Mouse (Mus musculus) yolk sac, embryonic 10.5 days (tissue): ENCODE measurements around the gene Dcp1b.

ENCODE experiments used
- DNase-seq: peaks from one replicate; pipeline ENCODE4 v3.0.0-alpha.2; 2017; ENCODE audit warnings: low spot score

Gene Dcp1b

DNA sequence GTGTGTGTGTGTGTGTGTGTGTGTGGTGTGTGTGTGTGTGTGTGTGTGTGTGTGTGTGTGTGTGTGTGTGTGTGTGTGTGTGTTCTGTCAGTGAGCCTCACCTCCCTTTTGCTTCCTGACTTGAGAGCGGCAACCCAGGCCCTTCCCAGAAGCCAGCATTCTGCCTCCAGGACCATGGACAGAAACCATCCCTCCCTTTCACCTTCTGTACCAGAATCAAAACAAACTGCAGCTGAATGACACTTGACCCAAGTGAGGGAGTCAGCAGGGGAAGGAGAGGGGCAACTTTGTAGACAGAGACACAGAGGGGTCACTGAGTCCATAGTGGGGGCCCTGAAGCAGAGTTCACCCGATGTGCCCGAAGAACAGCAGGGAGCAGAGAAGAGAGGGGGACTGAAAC lies 58.0 kb downstream of the Dcp1b start:
- DNase-seq = no peak

DNA sequence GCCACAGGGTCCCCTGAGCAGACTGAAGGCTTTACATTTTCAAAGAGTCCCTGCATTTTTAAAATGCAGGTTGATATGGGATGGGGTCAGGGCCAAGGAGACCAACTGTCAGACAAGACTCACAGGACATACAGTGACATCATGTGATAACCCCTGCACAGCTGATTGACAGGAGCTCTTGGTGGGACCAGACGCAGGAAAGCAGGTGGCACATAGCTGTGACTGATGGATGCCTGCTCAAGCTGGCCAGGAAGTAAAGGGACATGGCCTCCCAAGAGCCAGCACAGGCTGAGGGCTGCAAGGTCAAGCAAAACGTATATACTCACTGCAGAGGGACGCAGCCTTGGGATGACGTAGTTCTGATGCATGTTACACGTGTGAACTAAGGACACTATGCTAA lies 60.4 kb downstream of the Dcp1b start:
- DNase-seq = no peak

DNA sequence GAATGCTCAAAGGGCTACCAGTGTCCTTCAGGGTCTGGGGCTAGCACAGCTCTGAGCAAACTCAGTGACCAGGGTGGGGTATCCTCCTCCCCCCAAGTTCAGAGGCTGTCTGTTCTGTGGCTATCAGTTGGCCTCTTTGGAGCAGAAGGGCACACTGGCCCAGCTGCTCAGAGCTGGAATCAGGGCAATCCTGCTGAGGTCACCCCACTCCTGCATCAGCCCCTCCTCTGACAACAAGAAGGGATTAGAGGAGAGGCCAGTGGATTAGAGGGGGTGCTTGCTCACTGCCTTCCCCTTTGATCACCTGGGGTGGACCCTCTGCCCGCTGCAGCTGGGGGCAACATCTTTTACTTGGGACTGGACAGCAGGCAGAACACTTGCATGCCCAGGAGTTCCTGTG lies 61.2 kb downstream of the Dcp1b start, which contains the start of gene Cacna2d4:
Gene Cacna2d4 (plus strand): TSS at position 286 of the 400 bp plus-strand sequence.
- DNase-seq = no peak

DNA sequence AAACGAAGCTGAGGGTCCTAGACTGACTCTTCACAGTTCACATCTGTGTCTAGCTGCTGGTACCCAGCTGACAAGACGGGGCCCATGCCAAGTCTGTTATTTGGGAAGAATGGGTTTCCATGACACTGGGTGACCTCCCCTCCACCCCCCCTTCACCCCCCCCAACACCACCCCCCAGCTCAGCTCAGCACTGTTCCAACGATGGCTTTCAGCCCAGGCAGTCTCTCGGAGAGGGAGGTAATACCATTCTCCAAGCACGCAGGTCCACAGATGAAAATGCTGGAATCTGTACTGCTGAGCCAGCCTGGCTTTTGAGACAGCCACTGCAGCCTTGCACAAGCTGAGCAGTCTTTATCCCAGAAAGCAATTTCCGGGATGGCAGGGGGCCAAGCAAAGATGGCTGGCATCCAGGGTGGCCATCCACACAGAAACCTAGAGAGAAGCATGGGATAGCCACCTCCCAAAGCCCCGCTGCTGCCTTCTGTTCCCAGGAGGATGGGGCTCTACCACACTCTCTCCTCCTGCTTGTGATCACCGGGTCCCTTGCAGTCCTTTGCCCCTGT lies 62.5 kb downstream of the Dcp1b start:
- DNase-seq = no peak

DNA sequence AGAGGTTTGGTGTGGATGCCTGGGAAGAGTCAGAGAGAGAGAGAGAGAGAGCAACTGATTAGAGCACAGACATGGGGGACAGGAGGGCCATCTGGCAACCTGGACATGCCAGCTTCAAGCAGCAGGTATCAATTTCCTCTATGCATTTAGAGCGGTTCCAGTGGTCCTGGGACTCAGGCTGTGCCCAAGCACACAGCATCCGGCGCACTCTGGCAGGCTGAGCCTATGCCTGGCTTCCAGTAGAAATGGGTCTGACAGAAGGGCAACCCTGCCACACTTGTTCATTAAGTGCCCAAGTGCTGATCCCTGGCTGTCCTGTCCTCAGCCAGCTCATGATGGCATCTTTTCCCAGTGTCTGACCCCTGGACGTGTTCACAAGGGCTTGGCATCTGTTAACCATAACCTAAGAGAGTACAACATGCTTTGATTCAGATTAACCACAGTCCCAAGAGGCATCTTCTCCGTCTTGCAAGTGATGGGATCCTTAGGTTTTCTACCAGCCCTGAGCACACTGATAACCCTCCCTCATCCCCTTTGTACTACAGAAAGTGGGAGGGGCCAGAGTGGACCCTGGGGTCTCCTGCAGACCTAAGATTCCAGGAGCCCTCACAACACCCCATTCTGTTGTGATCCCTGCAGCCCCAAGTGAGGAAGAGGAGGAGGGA lies 64.4 kb downstream of the Dcp1b start:
- no peak for DNase-seq

DNA sequence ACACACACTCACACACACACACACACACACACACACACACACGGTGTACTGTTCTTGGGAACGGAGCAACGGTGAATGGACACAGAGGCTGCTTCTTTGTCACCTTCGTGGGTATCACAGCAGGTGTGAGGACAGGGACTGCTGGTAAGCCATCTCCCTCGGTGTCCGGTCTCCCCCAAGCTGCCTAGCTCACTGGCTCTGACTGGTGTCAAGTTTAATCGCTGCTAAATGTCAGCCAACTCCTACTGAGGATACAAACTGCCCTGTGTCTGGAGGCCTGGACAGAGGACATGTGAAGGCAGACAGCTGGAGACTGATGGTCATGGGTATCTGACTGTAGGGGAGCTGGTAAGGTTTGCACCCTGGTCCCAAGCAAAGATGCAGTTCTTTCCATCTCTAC lies 65.2 kb downstream of the Dcp1b start:
- no peak for DNase-seq

DNA sequence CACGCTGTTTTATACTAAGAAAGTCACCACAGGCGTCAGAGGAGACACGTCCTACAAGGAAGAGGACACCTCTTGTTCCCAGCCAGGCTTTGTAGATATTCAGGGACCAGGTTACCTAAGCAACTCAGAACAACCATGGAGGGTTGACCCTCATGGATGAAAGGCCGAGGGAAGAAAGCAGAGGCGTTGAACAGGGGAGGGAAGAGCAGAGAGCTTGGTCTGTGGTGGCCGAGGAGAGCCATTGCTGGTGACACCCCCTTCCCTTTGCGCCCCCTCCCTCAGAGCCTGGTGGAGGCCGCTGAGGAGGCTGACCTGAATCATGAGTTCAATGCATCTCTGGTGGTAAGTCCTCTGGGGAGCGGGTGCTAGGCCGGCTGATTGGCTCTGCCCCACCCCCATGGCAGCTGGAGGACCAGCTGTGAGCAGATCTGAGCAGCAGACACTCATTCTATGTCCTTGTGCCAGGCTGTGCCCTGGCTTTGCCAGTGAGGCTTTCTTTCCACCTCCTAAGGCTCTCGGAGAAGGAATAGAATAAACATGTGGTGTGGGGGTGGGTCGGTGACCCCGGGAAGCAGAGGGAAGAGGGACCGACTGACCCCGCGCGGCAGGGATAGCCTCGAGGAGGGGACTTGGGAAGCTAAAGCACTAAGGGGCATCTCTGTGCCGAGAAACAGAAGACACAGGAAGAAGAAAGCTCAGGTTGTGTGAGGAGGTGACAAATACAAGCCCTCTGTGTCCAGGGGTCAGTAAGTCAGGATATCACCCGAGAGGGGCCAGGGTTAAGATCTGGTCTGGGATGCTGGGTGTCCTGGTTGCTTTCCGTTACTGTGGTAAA lies 66.0 kb downstream of the Dcp1b start:
- DNase-seq = no peak

DNA sequence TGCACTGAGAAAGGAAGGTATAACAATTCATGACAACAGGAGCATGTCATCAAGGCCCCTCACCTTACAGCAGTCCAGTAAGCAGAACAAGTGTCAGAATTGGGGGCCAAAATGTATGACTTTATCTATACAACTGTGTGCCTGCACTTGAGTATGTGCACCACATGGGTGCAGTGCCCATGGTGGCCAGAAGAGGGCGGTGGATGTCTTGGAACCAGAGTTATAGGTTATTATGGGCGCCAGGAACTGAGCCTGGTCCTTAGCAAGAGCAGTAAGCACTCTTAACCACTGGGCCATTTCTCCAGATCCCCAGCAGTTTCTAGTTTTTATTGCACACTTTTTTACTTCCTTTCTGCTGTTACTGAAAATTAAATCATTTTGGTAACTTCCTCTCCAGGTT lies 71.0 kb downstream of the Dcp1b start:
- no peak for DNase-seq

DNA sequence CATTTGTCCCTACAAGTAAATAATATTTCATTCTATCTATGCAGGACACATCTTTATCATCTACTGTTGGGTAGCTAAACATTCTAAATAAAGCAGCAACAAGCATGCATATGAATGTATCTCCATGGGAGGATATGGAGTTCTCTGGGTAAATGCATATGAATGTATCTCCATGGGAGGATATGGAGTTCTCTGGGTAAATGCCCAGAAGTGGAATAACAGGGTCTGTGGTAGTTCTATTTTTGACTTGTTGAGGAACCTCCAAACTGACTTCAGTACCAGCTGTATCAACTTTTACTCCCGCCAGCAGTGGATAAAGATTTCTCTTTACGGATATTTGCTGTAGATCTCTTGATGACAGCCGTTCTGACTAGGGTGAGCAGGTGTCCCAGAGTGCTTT lies 73.5 kb downstream of the Dcp1b start:
- no peak for DNase-seq

DNA sequence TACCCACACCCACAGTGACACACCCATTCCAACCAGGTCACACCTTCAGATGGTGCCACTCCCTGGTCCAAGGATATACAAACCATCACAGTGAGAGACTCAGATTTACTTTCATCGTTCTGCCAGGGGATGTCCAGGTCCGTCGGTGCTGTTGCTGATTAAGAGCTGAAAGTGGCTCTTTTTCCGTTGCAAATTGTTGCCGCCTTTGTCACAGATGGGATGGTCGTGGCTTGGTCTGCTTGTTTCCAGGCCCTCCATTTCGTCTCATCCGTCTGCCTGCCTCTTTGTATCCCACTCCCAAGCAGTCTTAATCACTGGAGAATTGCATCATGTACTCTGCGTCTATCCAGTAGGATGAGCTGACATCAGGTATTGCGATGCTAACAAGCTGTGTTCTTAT lies 74.7 kb downstream of the Dcp1b start:
- DNase-seq = no peak

DNA sequence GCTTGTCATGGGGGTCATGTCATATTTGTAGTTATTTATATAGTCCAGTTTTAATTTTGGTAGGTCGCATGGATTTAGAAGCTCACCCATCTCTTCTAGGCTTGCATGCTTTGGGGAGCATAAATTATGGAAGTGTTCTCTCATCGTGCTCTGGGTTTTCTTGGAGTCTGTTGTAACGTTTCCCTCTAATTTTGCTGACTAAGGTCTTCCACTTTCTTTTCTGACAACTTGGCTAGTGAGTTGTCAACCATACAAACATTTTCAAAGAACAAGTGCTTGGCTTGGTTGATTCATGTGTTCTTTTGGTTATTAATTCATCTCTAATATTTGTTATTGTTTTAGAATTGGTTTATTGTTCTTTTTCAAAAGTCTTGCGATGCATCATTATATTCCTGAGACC lies 76.7 kb downstream of the Dcp1b start:
- no peak for DNase-seq
